Mouse (Mus musculus) kidney, adult 2 months (tissue): ENCODE measurements around the gene Zscan29. TPM values are rescaled to one million over a fixed set of nuclear protein-coding genes. Genes with fewer than 3 reads are reported as not detected.
"Not testable (repeated sequence)": the region's sequence is repeated elsewhere in the genome, so short reads cannot be mapped to it uniquely, and the experiment has no call there.

ENCODE experiments used
- DNase-seq: peaks from one replicate; pipeline ENCODE4 v3.0.0; 2021
- H3K27ac ChIP-seq: fragments of 200-500 bp; 2 replicates; pipeline ENCODE4 v1.5.1; 2012; ENCODE audit warnings: low read depth, low read length, control low read depth, inconsistent platforms; ENCODE audit not compliant: insufficient read depth
- H3K27me3 ChIP-seq: fragments of 200-500 bp; replicated peaks from 2 replicates; pipeline ENCODE4 v1.6.1; 2012; ENCODE audit warnings: mild to moderate bottlenecking, moderate library complexity, low read length, inconsistent platforms; ENCODE audit not compliant: control insufficient read depth, insufficient read depth
- H3K36me3 ChIP-seq: fragments of 200-500 bp; 2 replicates; pipeline ENCODE4 v1.6.1; 2012; ENCODE audit warnings: mild to moderate bottlenecking, moderate library complexity, low read length, inconsistent platforms; ENCODE audit not compliant: control insufficient read depth, insufficient read depth
- H3K4me1 ChIP-seq: fragments of 200-500 bp; 2 replicates; pipeline ENCODE4 v1.6.1; 2011; ENCODE audit warnings: low read length; ENCODE audit not compliant: control insufficient read depth, insufficient read depth
- H3K4me3 ChIP-seq: fragments of 200-500 bp; 2 replicates; pipeline ENCODE4 v1.5.1; 2011; ENCODE audit warnings: mild to moderate bottlenecking, low read depth, low read length, control low read depth; ENCODE audit not compliant: insufficient read depth
- CTCF ChIP-seq: fragments of 200-500 bp; conservative IDR thresholded peaks from 2 replicates; pipeline ENCODE4 v1.5.1; 2011; ENCODE audit warnings: low read depth, mild to moderate bottlenecking, control low read depth, low read length, moderate library complexity, mixed read lengths; ENCODE audit not compliant: insufficient read depth, insufficient read length
- POLR2A ChIP-seq: fragments of 200-500 bp; IDR thresholded peaks from one replicate; pipeline ENCODE4 v1.6.1; 2011; ENCODE audit warnings: low read depth, low read length, control low read depth
- WGBS: fragments of 180-500 bp; shearing (Covaris S2); methylation state at CpG from one replicate; pipeline ENCODE4 v1.1.7; 2018; 5-methylcytosine and 5-hydroxymethylcytosine counted together
- polyA plus RNA-seq: library from polyadenylated mRNA; depleted of rRNA; stranded (reverse); fragments of >200 nt; gene quantifications from 2 replicates; pipeline ENCODE4 v1.2.3, GENCODE M21; 2012; rRNA removed

Zscan29 gene
- polyA plus RNA-seq, 1 experiment, result 5.8 TPM

- Histone ChIP-seq H3K36me3 (no peaks in the 10 kb centered on the region; the same call in 1 of the 2 replicates), H3K4me3 (no peak overlapping the region), H3K4me1 (peaks cover 20% of the 10 kb centered on the region), H3K27me3 (no peaks in the 10 kb centered on the region), H3K27ac (no peak overlapping the region)
- peak; percentile 26 for DNase-seq
- 69% methylated on average over 4 of the region's 4 CpGs for WGBS
- no peak for TF ChIP-seq CTCF
- TF ChIP-seq POLR2A, result no peak
Measured at GRCm38 (mm10) chr2:121137371-121137770, 33.6 kb downstream of the Zscan29 start.

- no peak for DNase-seq
- WGBS, result 81% methylated on average over 1 of the region's 1 CpGs
- Histone ChIP-seq H3K4me3 (no peak overlapping the region), H3K27ac (no peak overlapping the region), H3K4me1 (peaks cover 11% of the 10 kb centered on the region; the same call in 1 of the 2 replicates), H3K27me3 (no peaks in the 10 kb centered on the region), H3K36me3 (no peaks in the 10 kb centered on the region)
- TF ChIP-seq POLR2A (no peak), CTCF (no peak)
Measured at GRCm38 (mm10) chr2:121132822-121133221, 38.1 kb downstream of the Zscan29 start.

- Histone ChIP-seq H3K27ac (no peak overlapping the region), H3K27me3 (no peaks in the 10 kb centered on the region), H3K4me1 (no peaks in the 10 kb centered on the region; the same call in 1 of the 2 replicates), H3K4me3 (no peak overlapping the region), H3K36me3 (no peaks in the 10 kb centered on the region)
- WGBS, result 57% methylated on average over 9 of the region's 9 CpGs
- TF ChIP-seq CTCF, result no peak
- no peak for TF ChIP-seq POLR2A
- DNase-seq, result no peak
Measured at GRCm38 (mm10) chr2:121128865-121129620, 41.9 kb downstream of the Zscan29 start.

GRCm38 (mm10) chr2:121127536-121127935 lies 43.4 kb downstream of the Zscan29 start:
- Histone ChIP-seq H3K36me3 (no peaks in the 10 kb centered on the region), H3K4me1 (no peaks in the 10 kb centered on the region; the same call in 1 of the 2 replicates), H3K27me3 (no peaks in the 10 kb centered on the region), H3K27ac (no peak overlapping the region), H3K4me3 (no peak overlapping the region)
- WGBS, result 50% methylated on average over 1 of the region's 1 CpGs
- peak; percentile 71 for DNase-seq
- TF ChIP-seq CTCF (no peak), POLR2A (no peak)

- not testable (repeated sequence) for H3K27ac ChIP-seq, DNase-seq, H3K36me3 ChIP-seq, H3K27me3 ChIP-seq, H3K4me1 ChIP-seq, H3K4me3 ChIP-seq
- WGBS, result 97% methylated on average over 5 of the region's 5 CpGs
Measured at GRCm38 (mm10) chr2:121126302-121126701, 44.6 kb downstream of the Zscan29 start.

- no peaks in the 10 kb centered on the region for H3K27me3 ChIP-seq
- no peak for TF ChIP-seq POLR2A
- no peak for TF ChIP-seq CTCF
- no peak overlapping the region for H3K4me3 ChIP-seq
- H3K27ac ChIP-seq, result no peak overlapping the region
- H3K36me3 ChIP-seq, result no peaks in the 10 kb centered on the region
- 90% methylated on average over 3 of the region's 3 CpGs for WGBS
- DNase-seq, result no peak
- H3K4me1 ChIP-seq, result peaks cover 8% of the 10 kb centered on the region; the same call in 1 of the 2 replicates
Measured at GRCm38 (mm10) chr2:121119260-121119659, 51.7 kb downstream of the Zscan29 start.

GRCm38 (mm10) chr2:121115418-121115817 lies 55.5 kb downstream of the Zscan29 start:
- TF ChIP-seq POLR2A (no peak), CTCF (no peak)
- DNase-seq, result peak; percentile 59
- Histone ChIP-seq H3K27me3 (no peaks in the 10 kb centered on the region), H3K36me3 (no peaks in the 10 kb centered on the region), H3K27ac (peak overlapping the region; percentile 5; the same call in 1 of the 2 replicates), H3K4me1 (peaks cover 8% of the 10 kb centered on the region; the same call in 1 of the 2 replicates), H3K4me3 (no peak overlapping the region)
- WGBS, result 26% methylated on average over 2 of the region's 2 CpGs

GRCm38 (mm10) chr2:121109695-121110094 lies 61.2 kb downstream of the Zscan29 start, which contains the start of gene Tgm7:
TSS of gene Tgm7 (minus strand) at chr2:121109795.
- 89% methylated on average over 4 of the region's 4 CpGs for WGBS
- Histone ChIP-seq H3K4me3 (no peak within 1 kb of the TSS), H3K27ac (no peak within 1 kb of the TSS), H3K27me3 (no peaks in the 10 kb centered on the region), H3K36me3 (no peaks in the 10 kb centered on the region), H3K4me1 (peaks cover 2% of the 10 kb centered on the region; the same call in 1 of the 2 replicates)
- DNase-seq, result no peak
- TF ChIP-seq CTCF, result no peak
- no peak for TF ChIP-seq POLR2A

Other genes starting within 250 kb of the Zscan29 start
- gene Ubr1, start 200.4 kb downstream of the Zscan29 start, polyA plus RNA-seq, result 22.0 and 23.0 TPM in 2 replicates
- gene Tmem62, start 194.1 kb downstream of the Zscan29 start, polyA plus RNA-seq, result 9.2 and 10.0 TPM in 2 replicates
- gene Ccndbp1, start 162.7 kb downstream of the Zscan29 start, polyA plus RNA-seq, result 34.5 and 40.7 TPM in 2 replicates
- gene Epb42, start 134.1 kb downstream of the Zscan29 start, polyA plus RNA-seq, result 0.38 and 0.92 TPM in 2 replicates
- gene Tgm5, start 85.3 kb downstream of the Zscan29 start, polyA plus RNA-seq, result 0.06 and 0.08 TPM in 2 replicates
- gene Tgm7, start 61.3 kb downstream of the Zscan29 start, polyA plus RNA-seq, result 0.08 and 0.15 TPM in 2 replicates
- 5.6 and 8.0 TPM in 2 replicates for gene Adal, start 30.7 kb downstream of the Zscan29 start, polyA plus RNA-seq
- gene Lcmt2, start 30.5 kb downstream of the Zscan29 start, polyA plus RNA-seq, result 9.8 and 11.6 TPM in 2 replicates
- gene Tubgcp4, start 471 bp downstream of the Zscan29 start, polyA plus RNA-seq, result 25.8 and 29.7 TPM in 2 replicates
- gene Trp53bp1, start 100.3 kb upstream of the Zscan29 start, polyA plus RNA-seq, result 16.3 and 18.5 TPM in 2 replicates
- gene Map1a, start 118.5 kb upstream of the Zscan29 start, polyA plus RNA-seq, result 1.1 and 1.3 TPM in 2 replicates
- 41.5 and 56.7 TPM in 2 replicates for gene Ppip5k1, start 184.3 kb upstream of the Zscan29 start, polyA plus RNA-seq
- gene Ckmt1, start 186.6 kb upstream of the Zscan29 start, polyA plus RNA-seq, result 107 and 124 TPM in 2 replicates
- gene Strc, start 216.0 kb upstream of the Zscan29 start, polyA plus RNA-seq, result not detected in 2 replicates
- gene Pdia3, start 242.7 kb upstream of the Zscan29 start, polyA plus RNA-seq, result 239 and 531 TPM in 2 replicates
- 1.0 and 1.7 TPM in 2 replicates for gene Catsper2, start 242.7 kb upstream of the Zscan29 start, polyA plus RNA-seq